Mouse (Mus musculus): ENCODE measurements at regions not wholly inside any gene's neighbourhood (a gene's known extent, or its start where the extent isn't known, plus 50 kb on each side); places are given as distances from the start of the nearest gene placed in this dataset.

- Histone ChIP-seq H3K36me3 (ENCODE audit: control insufficient read depth, insufficient read depth, low read length) (no peaks in the 10 kb centered on the region), H3K4me3 (ENCODE audit: low read length) (no peak overlapping the region), H3K27me3 (replicated peaks; ENCODE audit: control insufficient read depth, insufficient read depth, low read length) (no peaks in the 10 kb centered on the region), H3K27ac (ENCODE audit: low read length) (no peak overlapping the region; the same call in 1 of the 2 replicates), H3K4me2 (ENCODE audit: low read depth, low read length) (no peak overlapping the region), H3K9me3 (ENCODE audit: control insufficient read depth, low read length) (no peaks in the 10 kb centered on the region), H3K4me1 (ENCODE audit: control insufficient read depth, insufficient read depth, low read length) (peaks cover 14% of the 10 kb centered on the region), H3K9ac (ENCODE audit: low read depth, low read length) (no peak overlapping the region)
- 24% methylated on average over 1 of the region's 1 CpGs for WGBS
- peak; percentile 59; the same call in 1 of the 2 replicates for ATAC-seq
Measured at GRCm38 (mm10) chr11:52565457-52565856, 169.2 kb downstream of the 9530068E07Rik start.

- WGBS = 64% methylated on average over 9 of the region's 9 CpGs
- no peak overlapping the region for H3K27ac ChIP-seq (ENCODE audit: low read length)
- H3K9ac ChIP-seq (ENCODE audit: low read depth, low read length) = no peak overlapping the region
- ATAC-seq = no peak
- no peak overlapping the region for H3K4me3 ChIP-seq (ENCODE audit: low read length)
- H3K27me3 ChIP-seq (replicated peaks; ENCODE audit: control insufficient read depth, insufficient read depth, low read length) = no peaks in the 10 kb centered on the region
- H3K9me3 ChIP-seq (ENCODE audit: control insufficient read depth, low read length) = no peaks in the 10 kb centered on the region
- H3K4me1 ChIP-seq (ENCODE audit: control insufficient read depth, insufficient read depth, low read length) = peaks cover 14% of the 10 kb centered on the region
- H3K4me2 ChIP-seq (ENCODE audit: low read depth, low read length) = no peak overlapping the region
- no peaks in the 10 kb centered on the region for H3K36me3 ChIP-seq (ENCODE audit: control insufficient read depth, insufficient read depth, low read length)
Measured at GRCm38 (mm10) chr11:52566026-52566425, 169.8 kb downstream of the 9530068E07Rik start.

GRCm38 (mm10) chr11:52567945-52568687 is 171.9 kb downstream of the 9530068E07Rik start:
- Histone ChIP-seq H3K27me3 (replicated peaks; ENCODE audit: control insufficient read depth, insufficient read depth, low read length) (no peaks in the 10 kb centered on the region), H3K9ac (ENCODE audit: low read depth, low read length) (no peak overlapping the region), H3K9me3 (ENCODE audit: control insufficient read depth, low read length) (no peaks in the 10 kb centered on the region), H3K27ac (ENCODE audit: low read length) (no peak overlapping the region), H3K36me3 (ENCODE audit: control insufficient read depth, insufficient read depth, low read length) (no peaks in the 10 kb centered on the region), H3K4me2 (ENCODE audit: low read depth, low read length) (no peak overlapping the region), H3K4me3 (ENCODE audit: low read length) (no peak overlapping the region), H3K4me1 (ENCODE audit: control insufficient read depth, insufficient read depth, low read length) (peaks cover 11% of the 10 kb centered on the region)
- ATAC-seq = no peak
- 60% methylated on average over 13 of the region's 13 CpGs for WGBS

GRCm38 (mm10) chr11:52568794-52569193 is 172.6 kb downstream of the 9530068E07Rik start:
- ATAC-seq = no peak
- 77% methylated on average over 1 of the region's 1 CpGs for WGBS
- H3K4me1 ChIP-seq (ENCODE audit: control insufficient read depth, insufficient read depth, low read length) = peaks cover 11% of the 10 kb centered on the region; the same call in 1 of the 2 replicates
- no peak overlapping the region for H3K4me3 ChIP-seq (ENCODE audit: low read length)
- H3K9ac ChIP-seq (ENCODE audit: low read depth, low read length) = no peak overlapping the region
- no peak overlapping the region for H3K27ac ChIP-seq (ENCODE audit: low read length)
- no peaks in the 10 kb centered on the region for H3K9me3 ChIP-seq (ENCODE audit: control insufficient read depth, low read length)
- no peak overlapping the region for H3K4me2 ChIP-seq (ENCODE audit: low read depth, low read length)
- no peaks in the 10 kb centered on the region for H3K27me3 ChIP-seq (replicated peaks; ENCODE audit: control insufficient read depth, insufficient read depth, low read length)
- H3K36me3 ChIP-seq (ENCODE audit: control insufficient read depth, insufficient read depth, low read length) = no peaks in the 10 kb centered on the region

GRCm38 (mm10) chr11:52569759-52570158 is 173.5 kb downstream of the 9530068E07Rik start:
- 84% methylated on average over 10 of the region's 10 CpGs for WGBS

GRCm38 (mm10) chr11:52578471-52578870 is 182.2 kb downstream of the 9530068E07Rik start:
- H3K9ac ChIP-seq (ENCODE audit: low read depth, low read length) = no peak overlapping the region

More at GRCm38 (mm10) chr11:52569759-52570158, 173.5 kb downstream of the 9530068E07Rik start:
- Histone ChIP-seq H3K36me3 (ENCODE audit: control insufficient read depth, insufficient read depth, low read length) (no peaks in the 10 kb centered on the region), H3K27ac (ENCODE audit: low read length) (no peak overlapping the region), H3K27me3 (replicated peaks; ENCODE audit: control insufficient read depth, insufficient read depth, low read length) (no peaks in the 10 kb centered on the region), H3K9ac (ENCODE audit: low read depth, low read length) (no peak overlapping the region), H3K4me1 (ENCODE audit: control insufficient read depth, insufficient read depth, low read length) (peaks cover 11% of the 10 kb centered on the region; the same call in 1 of the 2 replicates), H3K4me3 (ENCODE audit: low read length) (no peak overlapping the region), H3K9me3 (ENCODE audit: control insufficient read depth, low read length) (no peaks in the 10 kb centered on the region), H3K4me2 (ENCODE audit: low read depth, low read length) (no peak overlapping the region)
- no peak for ATAC-seq

GRCm38 (mm10) chr11:52579764-52580377 is 183.6 kb downstream of the 9530068E07Rik start:
- no peak overlapping the region for H3K9ac ChIP-seq (ENCODE audit: low read depth, low read length)

More at GRCm38 (mm10) chr11:52578471-52578870, 182.2 kb downstream of the 9530068E07Rik start:
- Histone ChIP-seq H3K4me3 (ENCODE audit: low read length) (no peak overlapping the region), H3K4me2 (ENCODE audit: low read depth, low read length) (no peak overlapping the region), H3K27me3 (replicated peaks; ENCODE audit: control insufficient read depth, insufficient read depth, low read length) (no peaks in the 10 kb centered on the region), H3K36me3 (ENCODE audit: control insufficient read depth, insufficient read depth, low read length) (no peaks in the 10 kb centered on the region), H3K27ac (ENCODE audit: low read length) (no peak overlapping the region), H3K9me3 (ENCODE audit: control insufficient read depth, low read length) (no peaks in the 10 kb centered on the region), H3K4me1 (ENCODE audit: control insufficient read depth, insufficient read depth, low read length) (no peaks in the 10 kb centered on the region)
- ATAC-seq = no peak
- WGBS = 46% methylated on average over 9 of the region's 9 CpGs

GRCm38 (mm10) chr11:52591596-52592180 is 172.7 kb upstream of the Fstl4 start:
- H3K27me3 ChIP-seq (replicated peaks; ENCODE audit: control insufficient read depth, insufficient read depth, low read length) = no peaks in the 10 kb centered on the region
- H3K27ac ChIP-seq (ENCODE audit: low read length) = no peak overlapping the region
- WGBS = 55% methylated on average over 9 of the region's 9 CpGs
- no peak overlapping the region for H3K9ac ChIP-seq (ENCODE audit: low read depth, low read length)
- no peaks in the 10 kb centered on the region for H3K36me3 ChIP-seq (ENCODE audit: control insufficient read depth, insufficient read depth, low read length)
- no peak overlapping the region for H3K4me3 ChIP-seq (ENCODE audit: low read length)
- H3K4me2 ChIP-seq (ENCODE audit: low read depth, low read length) = no peak overlapping the region
- no peak for ATAC-seq
- no peaks in the 10 kb centered on the region for H3K9me3 ChIP-seq (ENCODE audit: control insufficient read depth, low read length)
- no peaks in the 10 kb centered on the region for H3K4me1 ChIP-seq (ENCODE audit: control insufficient read depth, insufficient read depth, low read length)

More at GRCm38 (mm10) chr11:52579764-52580377, 183.6 kb downstream of the 9530068E07Rik start:
- H3K27ac ChIP-seq (ENCODE audit: low read length) = no peak overlapping the region
- H3K36me3 ChIP-seq (ENCODE audit: control insufficient read depth, insufficient read depth, low read length) = no peaks in the 10 kb centered on the region
- no peaks in the 10 kb centered on the region for H3K9me3 ChIP-seq (ENCODE audit: control insufficient read depth, low read length)
- no peak overlapping the region for H3K4me3 ChIP-seq (ENCODE audit: low read length)
- no peaks in the 10 kb centered on the region for H3K4me1 ChIP-seq (ENCODE audit: control insufficient read depth, insufficient read depth, low read length)
- 71% methylated on average over 13 of the region's 13 CpGs for WGBS
- H3K4me2 ChIP-seq (ENCODE audit: low read depth, low read length) = no peak overlapping the region
- no peak for ATAC-seq
- no peaks in the 10 kb centered on the region for H3K27me3 ChIP-seq (replicated peaks; ENCODE audit: control insufficient read depth, insufficient read depth, low read length)

- WGBS = 73% methylated on average over 4 of the region's 4 CpGs
- Histone ChIP-seq H3K36me3 (ENCODE audit: control insufficient read depth, insufficient read depth, low read length) (no peaks in the 10 kb centered on the region), H3K4me3 (ENCODE audit: low read length) (no peak overlapping the region), H3K27me3 (replicated peaks; ENCODE audit: control insufficient read depth, insufficient read depth, low read length) (no peaks in the 10 kb centered on the region), H3K9me3 (ENCODE audit: control insufficient read depth, low read length) (no peaks in the 10 kb centered on the region), H3K4me2 (ENCODE audit: low read depth, low read length) (no peak overlapping the region), H3K9ac (ENCODE audit: low read depth, low read length) (no peak overlapping the region), H3K27ac (ENCODE audit: low read length) (no peak overlapping the region), H3K4me1 (ENCODE audit: control insufficient read depth, insufficient read depth, low read length) (no peaks in the 10 kb centered on the region)
- no peak for ATAC-seq
Measured at GRCm38 (mm10) chr11:52594092-52594491, 170.3 kb upstream of the Fstl4 start.

Data from intestine, embryonic 16.5 days (tissue).